In the genomic region with DNA sequence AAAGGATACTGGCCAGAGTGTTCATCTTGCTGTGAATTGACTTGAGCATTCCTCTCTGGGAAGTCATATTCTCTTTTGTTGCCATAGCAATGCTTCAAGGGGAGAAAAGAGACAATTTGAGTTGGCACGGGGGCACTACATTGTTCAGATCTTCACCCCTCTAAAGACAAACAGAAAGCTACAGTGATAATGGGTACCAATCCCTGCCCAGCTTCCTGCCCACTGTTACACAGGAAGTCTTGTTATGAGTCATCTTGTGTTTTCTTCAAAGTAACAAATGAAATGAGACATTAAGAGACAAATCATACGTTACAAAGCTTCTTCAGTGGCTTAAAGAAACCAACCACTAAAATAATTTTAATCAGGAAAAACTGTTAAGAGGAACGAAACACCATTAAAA, we compare ENCODE assay signal across 16 mouse cellular contexts. TPM values are rescaled to one million over a fixed set of nuclear protein-coding genes. Genes with fewer than 3 reads are reported as not detected.
DNase-seq lines count a peak whose midpoint lies in the region; ATAC-seq and TF ChIP-seq lines count a peak whose summit lies in the region.
"Had no signal": no experiment of that assay in that cellular context is flagged by ENCODE, and none has a peak within 500 bp of the region (broad histone marks: within the 10 kb centered on the region; RNA-seq: fewer than 3 reads in every experiment).

No protein-coding gene starts in this region.

- intact Hi-C loops in left cerebral cortex, postnatal 25 days (cut with DNase I), result no loop called here

- H3K4me3 ChIP-seq in lung, postnatal 0 days (ENCODE audit: low read depth, low read length), result no peak overlapping the region
- no peak overlapping the region for H3K4me3 ChIP-seq in lung, adult 2 months (replicated peaks; ENCODE audit: extremely low read depth, low read depth, low read length)
- H3K4me3 ChIP-seq: forebrain, embryonic 15.5 days; midbrain, embryonic 15.5 days had no signal

- no peaks in the 10 kb centered on the region for H3K9me3 ChIP-seq in lung, postnatal 0 days (ENCODE audit: low read length)
- H3K9me3 ChIP-seq: forebrain, embryonic 15.5 days; midbrain, embryonic 15.5 days had no signal

- no peaks in the 10 kb centered on the region for H3K4me1 ChIP-seq in lung, postnatal 0 days (ENCODE audit: insufficient read depth, low read depth, low read length)
- peaks cover 21% of the 10 kb centered on the region for H3K4me1 ChIP-seq in lung, adult 2 months (ENCODE audit: control insufficient read depth, insufficient read depth, low read length)
- H3K4me1 ChIP-seq: forebrain, embryonic 15.5 days; midbrain, embryonic 15.5 days had no signal

- DNase-seq in lung, postnatal 0 days (ENCODE audit: low spot score), result peak; percentile 40
- no peak for DNase-seq in lung, adult 2 months
- DNase-seq in CD4-positive, CD25-positive, alpha-beta regulatory T cell, adult 2 months (ENCODE audit: low read depth, low spot score), result peak; percentile 79
- DNase-seq in Muller cell, postnatal 12 days (ENCODE audit: inconsistent ontology term), result peak; percentile 71
- DNase-seq in mesoderm, embryonic 11.5 days (ENCODE audit: low read depth, low spot score), result peak; percentile 51
- no peak for DNase-seq in left cerebral cortex, postnatal 25 days (ENCODE audit: low spot score in 2 of 2)
- DNase-seq in layer of hippocampus, adult 9-11 months, result no peak
- DNase-seq: adrenal gland, postnatal 14 days; cerebellum, adult 18-20 months; kidney, postnatal 36 days had no signal

- WGBS in lung, postnatal 0 days, result 60% methylated on average over 3 of the region's 3 CpGs
- 39% methylated on average over 3 of the region's 3 CpGs for WGBS in lung, adult 2 months

- H3K9ac ChIP-seq in lung, postnatal 0 days (replicated peaks; ENCODE audit: low read depth), result no peak overlapping the region
- H3K9ac ChIP-seq: forebrain, embryonic 15.5 days; liver, embryonic 14.5 days; midbrain, embryonic 15.5 days had no signal

- ATAC-seq in lung, postnatal 0 days, result peak; percentile 64; the same call in 1 of the 2 replicates
- ATAC-seq: forebrain, embryonic 15.5 days; midbrain, embryonic 15.5 days; Patski had no signal

- peak; percentile 55 for TF ChIP-seq EP300 in lung, postnatal 0 days (IDR thresholded peaks at IDR 0.05)

- no peaks in the 10 kb centered on the region for H3K27me3 ChIP-seq in lung, postnatal 0 days (replicated peaks; ENCODE audit: insufficient read depth, low read length)
- H3K27me3 ChIP-seq: forebrain, embryonic 15.5 days; midbrain, embryonic 15.5 days; Patski had no signal

- H3K4me2 ChIP-seq in lung, postnatal 0 days (replicated peaks; ENCODE audit: low read depth, low read length), result no peak overlapping the region
- H3K4me2 ChIP-seq: forebrain, embryonic 15.5 days; midbrain, embryonic 15.5 days had no signal

- peaks cover 32% of the 10 kb centered on the region; the same call in 1 of the 2 replicates for H3K36me3 ChIP-seq in lung, postnatal 0 days (ENCODE audit: insufficient read depth, low read length)

- no peak for TF ChIP-seq POLR2A in lung, adult 2 months (IDR thresholded peaks at IDR 0.05; ENCODE audit: borderline replicate concordance, extremely low read depth, low read depth, low read length)

- TF ChIP-seq CTCF in lung, postnatal 0 days (IDR thresholded peaks at IDR 0.05), result no peak
- TF ChIP-seq CTCF in lung, adult 2 months (IDR thresholded peaks at IDR 0.05; ENCODE audit: insufficient read depth, low read length), result no peak

- H3K27ac ChIP-seq in lung, postnatal 0 days (ENCODE audit: low read length), result peak overlapping the region; percentile 68; the same call in 1 of the 2 replicates
- H3K27ac ChIP-seq: forebrain, embryonic 15.5 days; liver, embryonic 14.5 days; midbrain, embryonic 15.5 days had no signal

RNA-seq across cellular contexts. Expression of a gene that starts 28.8 kb away (rescaled TPM):
- polyA plus RNA-seq in lung, postnatal 0 days (2015; fragmentation: Nextera tagmentation; extraction: Ambion mirVana), result 19.5 and 21.6 TPM in 2 replicates
- polyA plus RNA-seq in lung, adult 2 months (2012; rRNA removed), result 14.3 and 21.2 TPM in 2 replicates
- total RNA-seq in left cerebral cortex, postnatal 25 days (2021), result 10 to 100 TPM; 48.5 to 48.9 TPM

RNA-seq across cellular contexts. Expression of a gene that starts 55.0 kb away (rescaled TPM):
- polyA plus RNA-seq in lung, postnatal 0 days (2015; fragmentation: Nextera tagmentation; extraction: Ambion mirVana), result 4.7 and 7.1 TPM in 2 replicates
- polyA plus RNA-seq in lung, adult 2 months (2012; rRNA removed), result 5.3 and 7.5 TPM in 2 replicates
- under 1 TPM; 0.66 to 0.69 TPM for total RNA-seq in left cerebral cortex, postnatal 25 days (2021)
- total RNA-seq: hematopoietic stem cell, adult 5-6 weeks had no signal
- polyA plus RNA-seq: embryonic facial prominence, embryonic 11.5 days; liver, embryonic 14.5 days had no signal

Comparison
In these comparisons a context has a peak if more than half of its experiments do, and no peak if none do; other contexts are left out.
1. DNase-seq: peak in lung, postnatal 0 days (single experiment), CD4-positive, CD25-positive, alpha-beta regulatory T cell, adult 2 months (single experiment), Muller cell, postnatal 12 days (single experiment) and mesoderm, embryonic 11.5 days (single experiment); none in lung, adult 2 months (single experiment), left cerebral cortex, postnatal 25 days (0 of 2) and layer of hippocampus, adult 9-11 months (single experiment).